Mouse (Mus musculus) stomach, postnatal 0 days (tissue): ENCODE measurements at regions not wholly inside any gene's neighbourhood (a gene's known extent, or its start where the extent isn't known, plus 50 kb on each side); places are given as distances from the start of the nearest gene placed in this dataset.

Experiments used
- CTCF ChIP-seq: IDR thresholded peaks from 2 replicates; pipeline ENCODE4 v1.5.1; 2016; ENCODE audit warnings: antibody characterized with exemption, low read depth, mild to moderate bottlenecking, moderate library complexity
- EP300 ChIP-seq: optimal IDR thresholded peaks from 2 replicates; pipeline ENCODE3; 2016; ENCODE audit warnings: antibody characterized with exemption

DNA sequence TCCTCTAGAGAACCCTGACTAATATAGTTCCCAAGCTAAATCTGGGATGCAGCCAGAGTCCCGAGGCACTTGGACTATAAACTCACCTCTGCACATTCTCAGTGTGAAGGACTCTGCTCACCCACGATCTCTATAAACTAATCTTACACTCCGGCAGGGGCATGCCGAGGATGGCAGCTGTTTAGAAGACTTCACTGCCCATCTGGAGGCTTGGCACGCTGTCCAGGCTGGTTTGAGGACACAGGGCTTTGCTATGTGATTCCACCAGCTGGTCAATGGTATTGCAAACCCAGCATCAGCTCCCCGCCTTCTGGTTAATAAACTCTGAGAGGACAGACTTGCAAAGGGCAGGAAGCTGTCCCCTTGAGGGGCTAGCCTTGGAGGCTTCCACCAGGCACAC, 153.3 kb upstream of the Irx3 start:
- TF ChIP-seq CTCF, result no peak
- TF ChIP-seq EP300, result no peak
